Mouse (Mus musculus) lung, postnatal 36 days (tissue): ENCODE measurements around the gene Gopc.
"Not testable (repeated sequence)": the region's sequence is repeated elsewhere in the genome, so short reads cannot be mapped to it uniquely, and the experiment has no call there.

ENCODE experiments used
- DNase-seq: peaks from one replicate; pipeline ENCODE4 v3.0.0; 2022; ENCODE audit warnings: mixed read lengths

Gopc gene

GRCm38 (mm10) chr10:52384823-52385610 lies 3.1 kb upstream of the Gopc start:
- peak; percentile 68 for DNase-seq

GRCm38 (mm10) chr10:52383522-52383921 lies 1.6 kb upstream of the Gopc start:
- peak; percentile 9 for DNase-seq

GRCm38 (mm10) chr10:52383022-52383421 lies 1.1 kb upstream of the Gopc start:
- no peak for DNase-seq

- peak; percentile 19 for DNase-seq
Measured at GRCm38 (mm10) chr10:52381321-52381801, 563 bp downstream of the Gopc start.

- DNase-seq: no peak
Measured at GRCm38 (mm10) chr10:52377813-52378212, 4.1 kb downstream of the Gopc start.

- no peak for DNase-seq
Measured at GRCm38 (mm10) chr10:52376422-52376821, 5.5 kb downstream of the Gopc start.

GRCm38 (mm10) chr10:52374651-52375050 lies 7.3 kb downstream of the Gopc start:
- DNase-seq: no peak

GRCm38 (mm10) chr10:52373834-52374233 lies 8.1 kb downstream of the Gopc start:
- peak; percentile 20 for DNase-seq

GRCm38 (mm10) chr10:52368376-52368775 lies 13.5 kb downstream of the Gopc start:
- no peak for DNase-seq

GRCm38 (mm10) chr10:52360862-52361609 lies 20.9 kb downstream of the Gopc start:
- no peak for DNase-seq

- DNase-seq: no peak
Measured at GRCm38 (mm10) chr10:52360241-52360735, 21.6 kb downstream of the Gopc start.

- DNase-seq: no peak
Measured at GRCm38 (mm10) chr10:52358467-52358866, 23.5 kb downstream of the Gopc start, which contains the start of gene Gm26741. TSS of gene Gm26741 (plus strand) at chr10:52358767.

GRCm38 (mm10) chr10:52353184-52353583 lies 28.7 kb downstream of the Gopc start:
- no peak for DNase-seq

GRCm38 (mm10) chr10:52343324-52343723 lies 38.6 kb downstream of the Gopc start:
- peak; percentile 19 for DNase-seq

- peak; percentile 74 for DNase-seq
Measured at GRCm38 (mm10) chr10:52331007-52331406, 50.9 kb downstream of the Gopc start.

- DNase-seq: no peak
Measured at GRCm38 (mm10) chr10:52321918-52322317, 60.0 kb downstream of the Gopc start.

GRCm38 (mm10) chr10:52319506-52320286 lies 62.2 kb downstream of the Gopc start:
- DNase-seq: no peak

GRCm38 (mm10) chr10:52309196-52309595 lies 72.7 kb downstream of the Gopc start:
- DNase-seq: peak; percentile 59

GRCm38 (mm10) chr10:52304574-52304973 lies 77.3 kb downstream of the Gopc start:
- DNase-seq: no peak

- DNase-seq: no peak
Measured at GRCm38 (mm10) chr10:52302271-52302670, 79.7 kb downstream of the Gopc start.

GRCm38 (mm10) chr10:52301766-52302165 lies 80.2 kb downstream of the Gopc start:
- no peak for DNase-seq

- DNase-seq: not testable (repeated sequence)
Measured at GRCm38 (mm10) chr10:52298568-52298967, 83.4 kb downstream of the Gopc start.

GRCm38 (mm10) chr10:52295934-52296333 lies 86.0 kb downstream of the Gopc start:
- no peak for DNase-seq
